Mouse (Mus musculus): ENCODE results near the gene Utp15. TPM values are rescaled to one million over a fixed set of nuclear protein-coding genes. Genes with fewer than 3 reads are reported as not detected.

The Utp15 gene
- total RNA-seq, 2 experiments from 2014 or later: 8.6 to 9.6 TPM

GRCm38 (mm10) chr13:98263458-98263987 lies 682 bp upstream of the Utp15 start:
- peak; percentile 18; the same call in 1 of the 2 replicates for ATAC-seq (replicated peaks; ENCODE audit: low FRiP score, poor library complexity, severe bottlenecking)

GRCm38 (mm10) chr13:98254921-98255320 lies 7.9 kb downstream of the Utp15 start:
- ATAC-seq (replicated peaks; ENCODE audit: low FRiP score, poor library complexity, severe bottlenecking): no peak

GRCm38 (mm10) chr13:98249594-98249993 lies 13.2 kb downstream of the Utp15 start:
- no peak for ATAC-seq (replicated peaks; ENCODE audit: low FRiP score, poor library complexity, severe bottlenecking)

- no peak for ATAC-seq (replicated peaks; ENCODE audit: low FRiP score, poor library complexity, severe bottlenecking)
Observed at GRCm38 (mm10) chr13:98245386-98245785, 17.5 kb downstream of the Utp15 start.

GRCm38 (mm10) chr13:98244571-98245350 lies 18.1 kb downstream of the Utp15 start:
- 0 out of 2 replicates have a peak, but pooled peaks have one; percentile 30 for ATAC-seq (replicated peaks; ENCODE audit: low FRiP score, poor library complexity, severe bottlenecking)

- no peak for ATAC-seq (replicated peaks; ENCODE audit: low FRiP score, poor library complexity, severe bottlenecking)
Observed at GRCm38 (mm10) chr13:98241531-98242282, 21.1 kb downstream of the Utp15 start.

- ATAC-seq (replicated peaks; ENCODE audit: low FRiP score, poor library complexity, severe bottlenecking): peak; percentile 76
Observed at GRCm38 (mm10) chr13:98239978-98240641, 22.7 kb downstream of the Utp15 start.

- ATAC-seq (replicated peaks; ENCODE audit: low FRiP score, poor library complexity, severe bottlenecking): no peak
Observed at GRCm38 (mm10) chr13:98235451-98235850, 27.4 kb downstream of the Utp15 start.

GRCm38 (mm10) chr13:98230511-98230910 lies 32.3 kb downstream of the Utp15 start:
- no peak for ATAC-seq (replicated peaks; ENCODE audit: low FRiP score, poor library complexity, severe bottlenecking)

- no peak for ATAC-seq (replicated peaks; ENCODE audit: low FRiP score, poor library complexity, severe bottlenecking)
Observed at GRCm38 (mm10) chr13:98226225-98226624, 36.6 kb downstream of the Utp15 start.

GRCm38 (mm10) chr13:98222848-98223247 lies 40.0 kb downstream of the Utp15 start:
- ATAC-seq (replicated peaks; ENCODE audit: low FRiP score, poor library complexity, severe bottlenecking): peak; percentile 49; the same call in 1 of the 2 replicates

- ATAC-seq (replicated peaks; ENCODE audit: low FRiP score, poor library complexity, severe bottlenecking): no peak
Observed at GRCm38 (mm10) chr13:98210137-98210536, 52.7 kb downstream of the Utp15 start.

- ATAC-seq (replicated peaks; ENCODE audit: low FRiP score, poor library complexity, severe bottlenecking): no peak
Observed at GRCm38 (mm10) chr13:98208842-98209241, 54.0 kb downstream of the Utp15 start.

GRCm38 (mm10) chr13:98206546-98206870 lies 56.3 kb downstream of the Utp15 start:
- ATAC-seq (replicated peaks; ENCODE audit: low FRiP score, poor library complexity, severe bottlenecking): 0 out of 2 replicates have a peak, but pooled peaks have one; percentile 46

GRCm38 (mm10) chr13:98205771-98206545 lies 56.9 kb downstream of the Utp15 start, which contains the start of gene Arhgef28:
Arhgef28 (minus strand) TSS chr13:98206439.
- no peak for ATAC-seq (replicated peaks; ENCODE audit: low FRiP score, poor library complexity, severe bottlenecking)

GRCm38 (mm10) chr13:98205111-98205510 lies 57.7 kb downstream of the Utp15 start:
- no peak for ATAC-seq (replicated peaks; ENCODE audit: low FRiP score, poor library complexity, severe bottlenecking)

- ATAC-seq (replicated peaks; ENCODE audit: low FRiP score, poor library complexity, severe bottlenecking): no peak
Observed at GRCm38 (mm10) chr13:98204371-98204770, 58.5 kb downstream of the Utp15 start.

GRCm38 (mm10) chr13:98201436-98201835 lies 61.4 kb downstream of the Utp15 start:
- no peak for ATAC-seq (replicated peaks; ENCODE audit: low FRiP score, poor library complexity, severe bottlenecking)

Data from erythroblast, adult 5-6 weeks (primary cell).